Mouse (Mus musculus): ENCODE data around the gene Bckdha. TPM values are rescaled to one million over a fixed set of nuclear protein-coding genes. Genes with fewer than 3 reads are reported as not detected.

Bckdha gene
- total and polyA plus RNA-seq, 2 experiments from 2014 or later: 55.9 to 57.1 TPM

GRCm38 (mm10) chr7:25688810-25689586, 30.2 kb upstream of the Bckdha start:
- DNase-seq: no peak
- H3K9me3 ChIP-seq (ENCODE audit: low read length): no peaks in the 10 kb centered on the region
- no peak overlapping the region for H3K27ac ChIP-seq (ENCODE audit: low read depth, low read length)
- peak; percentile 29 for TF ChIP-seq CTCF (IDR thresholded peaks at IDR 0.05; ENCODE audit: low read depth)
- peaks cover 6% of the 10 kb centered on the region; the same call in 1 of the 2 replicates for H3K4me1 ChIP-seq (ENCODE audit: insufficient read depth)
- H3K36me3 ChIP-seq (ENCODE audit: insufficient read depth): no peaks in the 10 kb centered on the region
- peak overlapping the region; percentile 39 for H3K4me3 ChIP-seq (ENCODE audit: low read depth, low read length)
- H3K4me2 ChIP-seq (ENCODE audit: low read depth): peak overlapping the region; percentile 75
- peak; percentile 34 for ATAC-seq
- peaks cover 53% of the 10 kb centered on the region for H3K27me3 ChIP-seq (ENCODE audit: insufficient read depth, low read length)
- H3K9ac ChIP-seq: peak overlapping the region; percentile 40
- WGBS: 2% methylated on average over 48 of the region's 52 CpGs

GRCm38 (mm10) chr7:25687811-25688401, 29.1 kb upstream of the Bckdha start:
- H3K9ac ChIP-seq: peak overlapping the region; percentile 22; the same call in 1 of the 2 replicates
- H3K36me3 ChIP-seq (ENCODE audit: insufficient read depth): no peaks in the 10 kb centered on the region
- peak overlapping the region; percentile 75 for H3K4me2 ChIP-seq (ENCODE audit: low read depth)
- H3K27ac ChIP-seq (ENCODE audit: low read depth, low read length): no peak overlapping the region
- H3K9me3 ChIP-seq (ENCODE audit: low read length): no peaks in the 10 kb centered on the region
- peaks cover 53% of the 10 kb centered on the region for H3K27me3 ChIP-seq (ENCODE audit: insufficient read depth, low read length)
- WGBS: 3% methylated on average over 47 of the region's 47 CpGs
- no peak for DNase-seq
- H3K4me1 ChIP-seq (ENCODE audit: insufficient read depth): peaks cover 6% of the 10 kb centered on the region; the same call in 1 of the 2 replicates
- no peak for ATAC-seq
- no peak for TF ChIP-seq CTCF (IDR thresholded peaks at IDR 0.05; ENCODE audit: low read depth)
- H3K4me3 ChIP-seq (ENCODE audit: low read depth, low read length): peak overlapping the region; percentile 39

GRCm38 (mm10) chr7:25686680-25687531, 28.1 kb upstream of the Bckdha start, which contains the start of gene Tgfb1:
Tgfb1 (plus strand) TSS chr7:25687002.
- TF ChIP-seq CTCF (IDR thresholded peaks at IDR 0.05; ENCODE audit: low read depth): peak; percentile 56
- Histone ChIP-seq H3K9me3 (ENCODE audit: low read length) (no peaks in the 10 kb centered on the region), H3K27ac (ENCODE audit: low read depth, low read length) (no peak within 1 kb of the TSS), H3K4me3 (ENCODE audit: low read depth, low read length) (peak within 1 kb of the TSS; percentile 39), H3K9ac (peak within 1 kb of the TSS; percentile 25; the same call in 1 of the 2 replicates), H3K4me2 (ENCODE audit: low read depth) (peak within 1 kb of the TSS; percentile 75), H3K36me3 (ENCODE audit: insufficient read depth) (no peaks in the 10 kb centered on the region), H3K4me1 (ENCODE audit: insufficient read depth) (peaks cover 6% of the 10 kb centered on the region; the same call in 1 of the 2 replicates), H3K27me3 (ENCODE audit: insufficient read depth, low read length) (peaks cover 50% of the 10 kb centered on the region)
- no peak for ATAC-seq
- no peak for DNase-seq
- 2% methylated on average over 63 of the region's 69 CpGs for WGBS

GRCm38 (mm10) chr7:25685926-25686470, 27.2 kb upstream of the Bckdha start:
- Histone ChIP-seq H3K36me3 (ENCODE audit: insufficient read depth) (no peaks in the 10 kb centered on the region), H3K9me3 (ENCODE audit: low read length) (no peaks in the 10 kb centered on the region), H3K9ac (no peak overlapping the region), H3K4me1 (ENCODE audit: insufficient read depth) (peaks cover 13% of the 10 kb centered on the region), H3K27ac (ENCODE audit: low read depth, low read length) (no peak overlapping the region), H3K27me3 (ENCODE audit: insufficient read depth, low read length) (peaks cover 46% of the 10 kb centered on the region), H3K4me2 (ENCODE audit: low read depth) (no peak overlapping the region), H3K4me3 (ENCODE audit: low read depth, low read length) (no peak overlapping the region)
- TF ChIP-seq CTCF (IDR thresholded peaks at IDR 0.05; ENCODE audit: low read depth): no peak
- WGBS: 71% methylated on average over 21 of the region's 21 CpGs
- ATAC-seq (no peak), DNase-seq (no peak)

- DNase-seq: no peak
- Histone ChIP-seq H3K27ac (ENCODE audit: low read depth, low read length) (no peak overlapping the region), H3K9ac (no peak overlapping the region), H3K4me2 (ENCODE audit: low read depth) (no peak overlapping the region), H3K27me3 (ENCODE audit: insufficient read depth, low read length) (peaks cover 38% of the 10 kb centered on the region), H3K4me3 (ENCODE audit: low read depth, low read length) (no peak overlapping the region), H3K9me3 (ENCODE audit: low read length) (no peaks in the 10 kb centered on the region), H3K4me1 (ENCODE audit: insufficient read depth) (peaks cover 18% of the 10 kb centered on the region), H3K36me3 (ENCODE audit: insufficient read depth) (no peaks in the 10 kb centered on the region)
- no peak for ATAC-seq
- no peak for TF ChIP-seq CTCF (IDR thresholded peaks at IDR 0.05; ENCODE audit: low read depth)
- 84% methylated on average over 6 of the region's 6 CpGs for WGBS
Observed at GRCm38 (mm10) chr7:25684659-25685058, 25.9 kb upstream of the Bckdha start.

GRCm38 (mm10) chr7:25683474-25684180, 24.8 kb upstream of the Bckdha start:
- peaks cover 15% of the 10 kb centered on the region for H3K4me1 ChIP-seq (ENCODE audit: insufficient read depth)
- no peak overlapping the region for H3K4me2 ChIP-seq (ENCODE audit: low read depth)
- H3K27ac ChIP-seq (ENCODE audit: low read depth, low read length): no peak overlapping the region
- no peak for TF ChIP-seq CTCF (IDR thresholded peaks at IDR 0.05; ENCODE audit: low read depth)
- peaks cover 29% of the 10 kb centered on the region for H3K27me3 ChIP-seq (ENCODE audit: insufficient read depth, low read length)
- no peak overlapping the region for H3K4me3 ChIP-seq (ENCODE audit: low read depth, low read length)
- ATAC-seq (no peak), DNase-seq (no peak)
- no peaks in the 10 kb centered on the region for H3K36me3 ChIP-seq (ENCODE audit: insufficient read depth)
- 79% methylated on average over 7 of the region's 7 CpGs for WGBS
- no peaks in the 10 kb centered on the region for H3K9me3 ChIP-seq (ENCODE audit: low read length)
- H3K9ac ChIP-seq: no peak overlapping the region
